Mouse (Mus musculus) ovary, adult 18-20 months (tissue): ENCODE measurements around the gene Zfp414.

ENCODE experiments used
- DNase-seq: peaks from one replicate; pipeline ENCODE4 v3.0.0; 2022; ENCODE audit warnings: low spot score, mixed read lengths

Gene Zfp414

GRCm38 (mm10) chr17:33649781-33650475 lies 21.0 kb downstream of the Zfp414 start:
- no peak for DNase-seq

- DNase-seq: no peak
Measured at GRCm38 (mm10) chr17:33666813-33667212, 37.9 kb downstream of the Zfp414 start.

- DNase-seq: no peak
Measured at GRCm38 (mm10) chr17:33669681-33670080, 40.8 kb downstream of the Zfp414 start.

GRCm38 (mm10) chr17:33673837-33674236 lies 44.9 kb downstream of the Zfp414 start:
- DNase-seq: no peak

- DNase-seq: no peak
Measured at GRCm38 (mm10) chr17:33675452-33675851, 46.6 kb downstream of the Zfp414 start.

GRCm38 (mm10) chr17:33676086-33676485 lies 47.2 kb downstream of the Zfp414 start:
- no peak for DNase-seq

- DNase-seq: no peak
Measured at GRCm38 (mm10) chr17:33678771-33679170, 49.9 kb downstream of the Zfp414 start.
